Mouse (Mus musculus) limb, embryonic 14.5 days (tissue): ENCODE measurements around the gene Cog8. TPM values are rescaled to one million over a fixed set of nuclear protein-coding genes. Genes with fewer than 3 reads are reported as not detected.

Source experiments
- ATAC-seq: fragments of 200-750 bp; cut with Nextera tagmentation; 2 replicates; pipeline ENCODE4 v1.8.0; 2017; ENCODE audit warnings: low read depth, moderate number of reproducible peaks, moderate TSS enrichment; ENCODE audit not compliant: low FRiP score
- DNase-seq: peaks from one replicate; pipeline ENCODE4 v3.0.0-alpha.2; 2015; ENCODE audit warnings: low spot score
- H3K27ac ChIP-seq: fragments of 300-500 bp; sonication (generic); replicated peaks from 2 replicates; pipeline ENCODE4 v1.5.1; 2014; ENCODE audit warnings: low read depth, mild to moderate bottlenecking, low read length, moderate library complexity, mixed read lengths
- H3K27me3 ChIP-seq: fragments of 300-500 bp; sonication (generic); 2 replicates; pipeline ENCODE4 v1.6.1; 2014; ENCODE audit warnings: low read length, mixed read lengths; ENCODE audit not compliant: control insufficient read depth, insufficient read depth
- H3K36me3 ChIP-seq: fragments of 300-500 bp; sonication (generic); 2 replicates; pipeline ENCODE4 v1.6.1; 2014; ENCODE audit warnings: mild to moderate bottlenecking, low read length, moderate library complexity, mixed read lengths; ENCODE audit not compliant: control insufficient read depth, insufficient read depth
- H3K4me1 ChIP-seq: fragments of 300-500 bp; sonication (generic); 2 replicates; pipeline ENCODE4 v1.6.1; 2014; ENCODE audit warnings: antibody characterized with exemption, low read length, mixed read lengths; ENCODE audit not compliant: control insufficient read depth, insufficient read depth
- H3K4me2 ChIP-seq: fragments of 300-500 bp; sonication (generic); replicated peaks from 2 replicates; pipeline ENCODE4 v1.6.1; 2014; ENCODE audit warnings: low read depth, mild to moderate bottlenecking, low read length, moderate library complexity; ENCODE audit not compliant: severe bottlenecking
- H3K4me3 ChIP-seq: fragments of 300-500 bp; sonication (generic); replicated peaks from 2 replicates; pipeline ENCODE4 v1.5.1; 2014; ENCODE audit warnings: low read length
- H3K9ac ChIP-seq: fragments of 300-500 bp; sonication (generic); 2 replicates; pipeline ENCODE4 v1.6.1; 2014; ENCODE audit warnings: mild to moderate bottlenecking, low read depth, low read length, moderate library complexity; ENCODE audit not compliant: severe bottlenecking
- H3K9me3 ChIP-seq: fragments of 300-500 bp; sonication (generic); 2 replicates; pipeline ENCODE4 v1.6.1; 2016; ENCODE audit warnings: low read length; ENCODE audit not compliant: control insufficient read depth
- POLR2A ChIP-seq: fragments of 200-500 bp; IDR thresholded peaks from 2 replicates; pipeline ENCODE4 v1.8.0; 2012; ENCODE audit warnings: inconsistent platforms, mild to moderate bottlenecking, moderate library complexity, borderline replicate concordance; ENCODE audit not compliant: insufficient read depth, insufficient read length; ENCODE audit errors: extremely low read depth
- WGBS: fragments of 180-500 bp; shearing (Covaris S2); extraction: QIAGEN DNeasy Blood & Tissue Kit; methylation state at CpG from one replicate; pipeline ENCODE4 v1.1.7; 2014; 5-methylcytosine and 5-hydroxymethylcytosine counted together
- polyA plus RNA-seq, 2 experiments: library from polyadenylated mRNA; depleted of rRNA in 1 of 2; stranded (reverse) in 1 of 2; unstranded in 1 of 2; fragments of >200 nt; fragmentation: Nextera tagmentation in 1 of 2; extraction: Ambion mirVana in 1 of 2; gene quantifications; 2 replicates each; pipeline versions ENCODE4 v1.2.1 to v1.2.3; 2012 to 2014

The Cog8 gene
- polyA plus RNA-seq, 2 experiments, result 40.9 to 56.7 TPM

GRCm38 (mm10) chr8:107095717-107096365 lies 39.4 kb upstream of the Cog8 start:
- Histone ChIP-seq H3K27me3 (no peaks in the 10 kb centered on the region), H3K9ac (peak overlapping the region; percentile 89), H3K4me3 (peak overlapping the region; percentile 92), H3K9me3 (no peaks in the 10 kb centered on the region), H3K4me2 (peak overlapping the region; percentile 68), H3K27ac (peak overlapping the region; percentile 90), H3K36me3 (peaks cover 32% of the 10 kb centered on the region), H3K4me1 (peaks cover 5% of the 10 kb centered on the region; the same call in 1 of the 2 replicates)
- peak; percentile 71 for ATAC-seq
- TF ChIP-seq POLR2A, result no peak
- DNase-seq, result peak; percentile 58
- under 1% methylated on average over 40 of the region's 53 CpGs for WGBS

GRCm38 (mm10) chr8:107090531-107090930 lies 34.0 kb upstream of the Cog8 start:
- peaks cover 77% of the 10 kb centered on the region for H3K36me3 ChIP-seq
- H3K4me1 ChIP-seq, result peaks cover 5% of the 10 kb centered on the region; the same call in 1 of the 2 replicates
- no peak overlapping the region for H3K9ac ChIP-seq
- H3K27me3 ChIP-seq, result no peaks in the 10 kb centered on the region
- ATAC-seq (no peak), DNase-seq (no peak)
- TF ChIP-seq POLR2A, result no peak
- H3K27ac ChIP-seq, result no peak overlapping the region
- H3K4me2 ChIP-seq, result no peak overlapping the region
- H3K4me3 ChIP-seq, result no peak overlapping the region
- H3K9me3 ChIP-seq, result no peaks in the 10 kb centered on the region
- WGBS, result 96% methylated on average over 7 of the region's 7 CpGs

DNA sequence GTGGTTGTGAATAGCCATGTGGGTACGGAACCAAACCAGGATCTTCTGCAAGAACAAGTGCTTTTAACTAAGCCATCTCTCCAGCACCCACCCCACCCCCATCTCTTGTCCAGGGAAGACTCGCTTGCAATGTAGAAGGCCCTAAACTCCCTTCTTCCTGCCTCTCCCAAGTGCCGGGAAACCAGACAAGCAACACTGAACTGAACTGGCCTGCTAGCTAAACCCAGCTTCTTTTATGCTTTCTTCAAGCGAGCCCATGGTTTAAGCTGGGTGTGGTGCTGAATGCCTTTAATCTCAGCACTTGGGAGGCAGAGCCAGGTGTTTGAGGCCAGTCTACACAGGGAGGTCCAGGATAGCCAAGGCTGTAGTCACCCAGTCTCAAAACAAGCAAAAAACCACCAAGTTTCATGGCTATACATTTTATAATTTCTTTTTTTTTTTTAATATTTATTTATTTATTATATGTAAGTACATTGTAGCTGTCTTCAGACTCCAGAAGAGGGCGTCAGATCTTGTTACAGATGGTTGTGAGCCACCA lies 32.1 kb upstream of the Cog8 start:
- DNase-seq (no peak), ATAC-seq (no peak)
- H3K4me1 ChIP-seq, result no peaks in the 10 kb centered on the region
- no peak for TF ChIP-seq POLR2A
- WGBS, result 95% methylated on average over 5 of the region's 5 CpGs
- H3K9me3 ChIP-seq, result no peaks in the 10 kb centered on the region
- H3K9ac ChIP-seq, result no peak overlapping the region
- peaks cover 81% of the 10 kb centered on the region for H3K36me3 ChIP-seq
- no peaks in the 10 kb centered on the region for H3K27me3 ChIP-seq
- H3K4me2 ChIP-seq, result no peak overlapping the region
- H3K4me3 ChIP-seq, result no peak overlapping the region
- no peak overlapping the region for H3K27ac ChIP-seq

GRCm38 (mm10) chr8:107086018-107086417 lies 29.5 kb upstream of the Cog8 start:
- Histone ChIP-seq H3K9ac (no peak overlapping the region), H3K9me3 (no peaks in the 10 kb centered on the region), H3K36me3 (peaks cover 81% of the 10 kb centered on the region), H3K27me3 (no peaks in the 10 kb centered on the region), H3K4me2 (no peak overlapping the region), H3K4me3 (no peak overlapping the region), H3K4me1 (no peaks in the 10 kb centered on the region), H3K27ac (no peak overlapping the region)
- 98% methylated on average over 5 of the region's 5 CpGs for WGBS
- DNase-seq, result no peak
- ATAC-seq, result no peak
- TF ChIP-seq POLR2A, result no peak

- no peaks in the 10 kb centered on the region for H3K27me3 ChIP-seq
- WGBS, result 97% methylated on average over 16 of the region's 17 CpGs
- ATAC-seq (no peak), DNase-seq (no peak)
- H3K9me3 ChIP-seq, result no peaks in the 10 kb centered on the region
- TF ChIP-seq POLR2A, result no peak
- no peak overlapping the region for H3K4me3 ChIP-seq
- no peak overlapping the region for H3K4me2 ChIP-seq
- H3K36me3 ChIP-seq, result peaks cover 81% of the 10 kb centered on the region
- H3K9ac ChIP-seq, result no peak overlapping the region
- H3K27ac ChIP-seq, result no peak overlapping the region
- H3K4me1 ChIP-seq, result no peaks in the 10 kb centered on the region
These were observed 28.9 kb upstream of the Cog8 start for GRCm38 (mm10) chr8:107085358-107085757.
